Mouse (Mus musculus): Measurements from ENCODE around the gene Wrap73. TPM values are rescaled to one million over a fixed set of nuclear protein-coding genes. Genes with fewer than 3 reads are reported as not detected.

The Wrap73 gene
- polyA plus RNA-seq (2016; fragmentation: Nextera tagmentation; extraction: Ambion mirVana), result 23.5 and 24.1 TPM in 2 replicates

DNA sequence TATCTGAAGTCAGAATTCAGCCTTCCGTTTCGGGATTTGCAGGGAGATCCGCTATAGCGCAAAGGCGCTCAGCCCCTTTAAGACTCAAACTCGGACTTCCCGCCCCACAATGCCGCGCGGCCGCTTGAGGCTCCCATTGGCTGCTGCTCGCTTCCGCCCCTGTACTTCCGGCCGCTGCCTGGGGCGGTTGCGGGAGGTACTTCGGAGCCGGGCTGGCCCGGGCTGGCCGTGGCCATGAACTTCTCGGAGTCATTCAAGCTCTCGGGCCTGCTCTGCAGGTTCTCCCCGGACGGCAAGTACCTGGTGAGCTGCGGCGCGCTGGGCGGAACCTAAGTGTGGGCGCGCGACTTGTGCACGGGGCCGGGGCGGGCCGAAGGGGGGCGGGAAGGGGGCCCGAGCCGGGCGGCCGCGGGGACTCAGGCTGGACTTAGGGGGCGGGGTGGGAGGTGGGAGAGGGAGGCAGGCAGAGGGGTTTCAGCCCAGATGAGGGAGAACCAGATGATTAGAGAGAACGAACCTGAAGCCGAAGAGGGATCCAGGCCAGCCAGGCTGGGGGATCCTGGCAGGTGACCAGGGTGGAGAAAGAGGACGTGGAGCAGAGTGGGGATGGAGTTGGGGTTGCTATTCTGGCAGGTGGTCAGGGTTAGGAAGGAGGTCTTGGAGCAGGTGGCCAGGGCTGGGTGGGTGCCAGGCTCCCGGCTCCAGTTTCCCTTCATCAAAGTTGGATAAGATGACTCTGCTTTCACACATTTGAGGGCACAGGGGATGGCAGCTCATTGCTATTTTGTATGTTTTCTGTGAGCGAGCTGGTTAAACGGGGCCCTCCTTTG lies at the start of gene Wrap73:
TSS of gene Wrap73 (plus strand) at position 162 of the 830 bp plus-strand sequence.
- H3K4me3 ChIP-seq, result peak within 1 kb of the TSS; percentile 70
- WGBS, result 3% methylated on average over 49 of the region's 49 CpGs
- peak within 1 kb of the TSS; percentile 90 for H3K4me2 ChIP-seq
- H3K27me3 ChIP-seq (replicated peaks), result peaks cover 44% of the 10 kb centered on the region
- peak; percentile 93 for ATAC-seq (ENCODE audit: insufficient number of reproducible peaks, low FRiP score)
- peak within 1 kb of the TSS; percentile 50; the same call in 1 of the 2 replicates for H3K27ac ChIP-seq (ENCODE audit: poor library complexity, severe bottlenecking)
- H3K36me3 ChIP-seq, result peaks cover 12% of the 10 kb centered on the region
- H3K9me3 ChIP-seq (replicated peaks), result no peaks in the 10 kb centered on the region
- H3K9ac ChIP-seq, result peak within 1 kb of the TSS; percentile 79
- peaks cover 32% of the 10 kb centered on the region for H3K4me1 ChIP-seq (replicated peaks)

DNA sequence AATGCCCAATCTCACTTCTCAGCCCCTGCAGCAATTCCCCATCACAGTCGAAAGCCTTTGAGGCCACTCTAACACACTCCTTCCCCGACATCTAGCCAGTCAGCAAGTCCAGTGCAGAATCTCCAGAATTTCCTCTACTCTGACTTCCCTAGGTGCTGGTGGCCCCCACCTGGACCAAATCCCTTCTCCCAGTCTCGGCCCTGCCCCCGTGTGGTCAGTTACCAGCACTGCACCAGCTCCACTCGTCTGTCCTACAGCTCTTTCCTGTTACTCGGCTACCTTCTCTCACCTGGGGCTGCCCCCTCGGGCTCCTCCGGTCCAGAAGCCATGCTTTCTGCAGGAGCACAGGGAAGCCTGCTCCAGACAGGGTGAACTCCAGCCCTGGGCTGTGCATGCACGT lies 49.0 kb upstream of the Wrap73 start:
- H3K4me3 ChIP-seq, result no peak overlapping the region
- ATAC-seq (ENCODE audit: insufficient number of reproducible peaks, low FRiP score), result no peak
- H3K27ac ChIP-seq (ENCODE audit: poor library complexity, severe bottlenecking), result no peak overlapping the region
- no peaks in the 10 kb centered on the region for H3K36me3 ChIP-seq
- 18% methylated on average over 9 of the region's 9 CpGs for WGBS
- peaks cover 88% of the 10 kb centered on the region for H3K27me3 ChIP-seq (replicated peaks)
- no peaks in the 10 kb centered on the region for H3K9me3 ChIP-seq (replicated peaks)
- H3K4me1 ChIP-seq (replicated peaks), result no peaks in the 10 kb centered on the region
- no peak overlapping the region for H3K9ac ChIP-seq
- H3K4me2 ChIP-seq, result no peak overlapping the region

DNA sequence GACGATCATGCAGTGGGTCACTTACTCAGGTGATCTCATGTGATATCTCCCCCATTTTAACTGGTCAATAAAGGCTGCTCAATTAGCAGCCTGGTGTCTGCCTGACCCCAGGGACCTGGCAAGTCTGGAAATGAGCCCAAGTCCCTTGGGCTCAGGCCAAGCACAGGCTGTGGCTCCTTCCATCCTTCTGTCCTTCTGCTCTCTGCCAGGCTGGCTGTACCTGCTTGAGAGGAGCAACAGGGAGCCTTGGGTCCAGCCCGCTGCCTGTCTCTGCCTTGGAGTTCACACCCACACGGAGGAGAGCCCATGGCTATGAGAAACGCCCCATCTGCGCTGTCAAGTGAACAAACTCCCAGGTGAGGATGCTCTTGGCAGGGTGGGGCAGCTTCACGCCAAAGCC lies 46.1 kb upstream of the Wrap73 start:
- H3K4me1 ChIP-seq (replicated peaks), result no peaks in the 10 kb centered on the region
- H3K4me3 ChIP-seq, result no peak overlapping the region
- H3K9ac ChIP-seq, result no peak overlapping the region
- H3K9me3 ChIP-seq (replicated peaks), result no peaks in the 10 kb centered on the region
- no peak for ATAC-seq (ENCODE audit: insufficient number of reproducible peaks, low FRiP score)
- H3K36me3 ChIP-seq, result no peaks in the 10 kb centered on the region
- H3K27me3 ChIP-seq (replicated peaks), result peaks cover 95% of the 10 kb centered on the region
- WGBS, result 23% methylated on average over 6 of the region's 6 CpGs
- no peak overlapping the region for H3K27ac ChIP-seq (ENCODE audit: poor library complexity, severe bottlenecking)
- H3K4me2 ChIP-seq, result no peak overlapping the region

DNA sequence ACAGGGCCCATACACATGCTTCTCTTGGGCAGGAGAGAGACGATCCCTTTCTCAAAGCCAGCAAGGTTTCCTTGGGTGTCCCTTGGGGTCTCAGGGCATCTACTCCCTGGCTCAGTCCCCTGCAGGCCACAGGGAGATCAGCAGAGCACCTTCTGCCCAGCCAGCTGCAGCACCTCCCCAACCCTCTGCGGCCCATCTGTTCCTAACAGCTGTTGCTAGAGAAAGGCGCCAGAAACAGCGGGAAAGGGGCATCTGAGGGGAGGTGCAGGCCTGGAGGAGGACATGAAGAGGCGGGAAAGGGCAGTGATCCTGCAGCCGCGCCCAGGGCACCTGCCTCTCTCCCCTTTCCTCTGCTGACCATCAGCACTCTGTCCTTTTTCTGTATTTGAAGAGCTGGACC lies 42.8 kb upstream of the Wrap73 start:
- WGBS, result 19% methylated on average over 7 of the region's 7 CpGs
- no peak for ATAC-seq (ENCODE audit: insufficient number of reproducible peaks, low FRiP score)
- no peak overlapping the region for H3K4me3 ChIP-seq

DNA sequence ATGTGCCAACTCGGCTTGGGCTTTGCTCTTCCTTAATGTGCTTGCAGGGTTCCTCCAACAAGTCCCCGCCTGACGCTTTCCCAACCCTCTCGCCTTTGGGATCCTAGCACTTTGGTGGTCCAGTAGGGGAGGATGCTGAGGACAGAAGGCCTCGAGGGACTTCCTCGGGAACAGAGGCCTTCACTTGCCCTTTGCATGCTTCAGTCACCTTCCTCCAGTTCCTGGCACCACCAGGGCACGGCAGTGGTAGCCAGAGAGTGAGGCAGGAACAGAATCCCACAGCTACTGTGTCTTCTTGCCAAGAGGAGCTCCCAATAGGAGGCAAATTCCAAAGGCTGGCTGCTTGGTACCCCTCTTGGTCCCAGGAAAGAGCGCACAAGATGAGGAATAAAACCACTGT lies 38.8 kb upstream of the Wrap73 start:
- H3K4me3 ChIP-seq, result no peak overlapping the region
- H3K36me3 ChIP-seq, result no peaks in the 10 kb centered on the region
- H3K4me1 ChIP-seq (replicated peaks), result no peaks in the 10 kb centered on the region
- no peaks in the 10 kb centered on the region for H3K9me3 ChIP-seq (replicated peaks)
- no peak for ATAC-seq (ENCODE audit: insufficient number of reproducible peaks, low FRiP score)
- no peak overlapping the region for H3K4me2 ChIP-seq
- H3K27ac ChIP-seq (ENCODE audit: poor library complexity, severe bottlenecking), result no peak overlapping the region
- 62% methylated on average over 8 of the region's 8 CpGs for WGBS
- H3K9ac ChIP-seq, result no peak overlapping the region
- peaks cover 89% of the 10 kb centered on the region for H3K27me3 ChIP-seq (replicated peaks)

More for the DNA sequence above, 42.8 kb upstream of the Wrap73 start:
- Histone ChIP-seq H3K27me3 (replicated peaks) (peaks cover 99% of the 10 kb centered on the region), H3K4me2 (no peak overlapping the region), H3K9ac (no peak overlapping the region), H3K36me3 (no peaks in the 10 kb centered on the region), H3K4me1 (replicated peaks) (no peaks in the 10 kb centered on the region), H3K27ac (ENCODE audit: poor library complexity, severe bottlenecking) (no peak overlapping the region), H3K9me3 (replicated peaks) (no peaks in the 10 kb centered on the region)

DNA sequence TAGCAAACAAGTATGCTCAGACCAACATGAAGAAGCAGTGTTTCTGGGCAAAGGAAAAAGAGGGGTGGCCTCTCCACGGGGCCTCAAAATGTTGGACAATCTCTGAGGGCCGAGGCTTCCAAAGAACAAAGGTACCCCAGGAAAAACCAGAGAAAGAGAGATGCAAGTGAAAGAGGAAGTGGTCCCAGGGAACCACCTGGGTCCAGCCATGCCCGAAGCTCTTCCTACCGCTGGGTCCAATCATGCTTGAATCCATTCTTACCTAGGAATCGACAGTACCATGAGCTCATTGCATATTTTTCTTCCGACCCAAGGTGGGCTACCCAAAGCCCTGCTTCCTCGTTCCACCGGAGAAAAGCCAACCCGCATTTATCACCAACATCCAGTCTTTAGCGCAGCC lies 38.3 kb upstream of the Wrap73 start:
- no peaks in the 10 kb centered on the region for H3K9me3 ChIP-seq (replicated peaks)
- H3K4me3 ChIP-seq, result no peak overlapping the region
- H3K4me1 ChIP-seq (replicated peaks), result no peaks in the 10 kb centered on the region
- H3K27ac ChIP-seq (ENCODE audit: poor library complexity, severe bottlenecking), result no peak overlapping the region
- ATAC-seq (ENCODE audit: insufficient number of reproducible peaks, low FRiP score), result no peak
- H3K4me2 ChIP-seq, result no peak overlapping the region
- H3K27me3 ChIP-seq (replicated peaks), result peaks cover 85% of the 10 kb centered on the region
- 81% methylated on average over 10 of the region's 10 CpGs for WGBS
- no peaks in the 10 kb centered on the region for H3K36me3 ChIP-seq
- no peak overlapping the region for H3K9ac ChIP-seq

DNA sequence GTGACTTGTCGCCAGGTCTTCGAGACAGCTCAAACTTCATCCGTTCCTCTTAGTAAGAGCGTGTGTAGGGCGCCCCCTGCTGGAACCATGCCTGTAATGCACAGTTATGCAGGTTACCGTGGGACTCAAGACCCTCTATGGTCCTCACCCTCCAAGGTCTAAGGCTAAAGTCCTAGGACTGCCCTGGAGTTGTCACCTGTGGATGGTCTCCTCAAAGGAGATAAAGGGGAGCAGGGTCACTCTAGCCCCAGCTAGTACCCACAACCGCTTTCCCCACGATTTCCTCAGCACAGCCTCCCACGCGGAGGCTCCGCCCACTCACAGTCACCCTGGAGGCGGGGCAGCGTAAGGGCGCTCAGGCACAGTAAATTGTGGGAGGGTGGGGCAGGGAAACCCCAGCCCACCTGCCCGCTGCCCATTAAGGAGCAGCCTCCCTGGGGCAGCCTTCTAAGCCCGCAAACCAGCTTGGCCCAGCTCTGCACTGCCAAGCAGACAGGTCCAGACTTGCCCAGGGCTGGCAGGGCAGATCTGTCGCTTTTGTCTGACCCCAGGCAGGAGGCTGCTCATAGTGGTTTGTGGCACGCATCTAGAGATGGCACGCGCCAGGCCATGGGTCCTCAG lies 36.7 kb upstream of the Wrap73 start:
- H3K4me2 ChIP-seq, result peak overlapping the region; percentile 27
- no peak overlapping the region for H3K4me3 ChIP-seq
- no peak overlapping the region for H3K9ac ChIP-seq
- no peaks in the 10 kb centered on the region for H3K4me1 ChIP-seq (replicated peaks)
- H3K36me3 ChIP-seq, result no peaks in the 10 kb centered on the region
- ATAC-seq (ENCODE audit: insufficient number of reproducible peaks, low FRiP score), result 0 out of 2 replicates have a peak, but pooled peaks have one; percentile 23
- H3K9me3 ChIP-seq (replicated peaks), result no peaks in the 10 kb centered on the region
- WGBS, result 32% methylated on average over 20 of the region's 20 CpGs
- peaks cover 85% of the 10 kb centered on the region for H3K27me3 ChIP-seq (replicated peaks)
- H3K27ac ChIP-seq (ENCODE audit: poor library complexity, severe bottlenecking), result no peak overlapping the region

DNA sequence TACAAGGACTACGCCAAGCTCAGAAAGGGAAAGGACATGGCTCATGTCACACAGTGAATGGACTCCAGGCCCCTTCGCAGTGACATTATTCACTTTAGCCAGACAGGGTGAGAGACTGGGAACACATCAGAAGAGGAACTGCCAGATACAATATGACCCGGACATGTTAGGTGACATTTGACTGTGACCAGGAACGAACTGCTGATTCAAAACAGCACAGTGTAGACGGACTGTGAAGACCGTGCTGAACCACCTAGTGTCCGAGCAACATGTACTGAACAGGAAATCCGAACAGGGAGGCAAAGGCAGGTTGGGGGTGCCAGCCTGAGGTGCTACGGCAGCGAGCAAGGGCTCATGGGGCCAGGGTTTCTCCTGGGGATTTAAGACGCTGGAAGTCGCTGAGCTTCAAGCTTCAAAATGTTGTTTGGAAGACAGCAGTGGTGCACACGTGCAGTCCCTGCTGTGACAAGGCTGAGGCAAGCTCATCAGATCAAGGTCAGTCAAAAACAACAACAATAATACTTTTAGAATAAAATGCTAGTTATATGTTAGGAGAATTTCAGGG lies 35.6 kb upstream of the Wrap73 start:
- no peak overlapping the region for H3K4me3 ChIP-seq
- 70% methylated on average over 13 of the region's 13 CpGs for WGBS
- H3K27me3 ChIP-seq (replicated peaks), result peaks cover 84% of the 10 kb centered on the region
- no peak for ATAC-seq (ENCODE audit: insufficient number of reproducible peaks, low FRiP score)
- no peaks in the 10 kb centered on the region for H3K36me3 ChIP-seq
- H3K4me1 ChIP-seq (replicated peaks), result no peaks in the 10 kb centered on the region
- no peak overlapping the region for H3K9ac ChIP-seq
- H3K27ac ChIP-seq (ENCODE audit: poor library complexity, severe bottlenecking), result no peak overlapping the region
- H3K9me3 ChIP-seq (replicated peaks), result no peaks in the 10 kb centered on the region
- no peak overlapping the region for H3K4me2 ChIP-seq

DNA sequence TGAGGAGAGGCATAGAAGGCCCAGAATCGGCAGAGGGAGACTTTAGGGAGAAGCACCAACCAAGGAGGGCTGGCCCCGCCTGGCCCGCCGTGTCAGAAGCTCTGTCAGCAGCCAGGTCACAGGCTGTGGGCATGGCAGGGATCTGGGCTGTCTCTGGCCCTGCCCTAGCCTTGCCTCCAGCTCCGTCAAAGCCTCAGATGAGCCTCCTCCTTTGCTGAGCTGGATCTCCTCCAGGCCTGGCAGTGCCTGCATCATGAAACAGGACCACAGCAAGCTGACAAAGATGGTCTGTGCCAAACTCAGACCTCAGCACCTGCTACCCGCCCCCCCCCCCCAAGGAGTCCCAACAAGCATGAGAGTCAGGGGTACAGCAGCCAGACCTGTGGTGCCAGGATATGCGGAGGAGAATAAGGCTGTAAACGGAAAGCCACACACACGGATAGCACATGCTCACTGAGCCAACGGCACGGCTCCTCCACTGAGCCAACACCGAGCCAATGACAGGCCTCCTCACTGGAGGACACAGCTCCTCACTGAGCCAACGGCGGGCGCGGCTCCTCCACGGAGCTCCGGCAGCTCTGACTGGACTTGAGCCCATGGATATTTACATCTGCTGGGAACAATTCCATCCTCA lies 32.8 kb upstream of the Wrap73 start:
- WGBS, result 46% methylated on average over 18 of the region's 18 CpGs
- no peak overlapping the region for H3K27ac ChIP-seq (ENCODE audit: poor library complexity, severe bottlenecking)
- H3K9ac ChIP-seq, result no peak overlapping the region
- H3K4me2 ChIP-seq, result no peak overlapping the region
- no peaks in the 10 kb centered on the region for H3K9me3 ChIP-seq (replicated peaks)
- H3K4me1 ChIP-seq (replicated peaks), result no peaks in the 10 kb centered on the region
- no peak overlapping the region for H3K4me3 ChIP-seq
- H3K36me3 ChIP-seq, result no peaks in the 10 kb centered on the region
- H3K27me3 ChIP-seq (replicated peaks), result peaks cover 57% of the 10 kb centered on the region
- ATAC-seq (ENCODE audit: insufficient number of reproducible peaks, low FRiP score), result no peak

DNA sequence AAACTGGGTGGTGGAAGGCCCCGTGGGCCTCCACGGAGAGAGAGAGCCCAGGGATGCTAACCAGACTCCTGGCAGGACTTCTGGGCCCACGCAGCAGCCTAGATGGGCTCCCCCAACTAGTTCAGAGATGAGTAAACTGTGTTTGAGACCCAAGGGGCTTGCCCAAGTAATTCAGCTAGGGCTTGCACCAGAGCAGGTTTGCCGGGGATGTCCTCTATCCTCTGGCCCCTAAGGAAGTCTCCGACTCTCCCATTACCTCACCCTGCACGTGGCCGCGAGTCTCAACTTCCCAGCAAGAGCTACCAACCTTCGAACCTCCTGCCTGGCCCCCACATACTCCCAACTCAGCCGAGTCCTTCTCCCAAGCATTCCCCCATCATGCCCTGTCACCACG lies 32.3 kb upstream of the Wrap73 start:
- ATAC-seq (ENCODE audit: insufficient number of reproducible peaks, low FRiP score), result no peak
- H3K27ac ChIP-seq (ENCODE audit: poor library complexity, severe bottlenecking), result no peak overlapping the region
- H3K9me3 ChIP-seq (replicated peaks), result no peaks in the 10 kb centered on the region
- H3K4me2 ChIP-seq, result no peak overlapping the region
- H3K9ac ChIP-seq, result no peak overlapping the region
- no peaks in the 10 kb centered on the region for H3K36me3 ChIP-seq
- 74% methylated on average over 11 of the region's 11 CpGs for WGBS
- no peaks in the 10 kb centered on the region for H3K4me1 ChIP-seq (replicated peaks)
- peaks cover 52% of the 10 kb centered on the region for H3K27me3 ChIP-seq (replicated peaks)
- no peak overlapping the region for H3K4me3 ChIP-seq

DNA sequence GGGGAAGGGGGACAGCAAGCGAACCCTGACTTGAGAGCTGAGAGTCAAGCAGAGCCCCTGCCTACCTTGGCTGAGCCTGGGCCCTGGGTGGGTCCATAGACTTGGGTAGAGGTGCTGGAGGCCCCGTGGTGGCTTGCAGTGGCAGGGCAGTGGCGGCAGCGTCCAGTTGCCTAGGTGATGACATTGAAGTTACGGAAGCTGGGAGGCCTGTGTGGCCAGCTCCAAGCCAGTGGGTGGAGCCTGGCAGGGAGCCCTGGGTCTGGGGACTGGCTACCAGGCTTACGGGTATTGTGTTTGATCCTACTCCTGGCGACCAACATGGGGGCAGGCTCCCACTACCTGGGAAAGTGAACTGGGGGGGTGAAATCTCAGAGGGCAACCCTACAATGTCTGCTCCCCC lies 25.8 kb upstream of the Wrap73 start:
- H3K9me3 ChIP-seq (replicated peaks), result no peaks in the 10 kb centered on the region
- H3K4me3 ChIP-seq, result no peak overlapping the region
- H3K27ac ChIP-seq (ENCODE audit: poor library complexity, severe bottlenecking), result no peak overlapping the region
- no peak overlapping the region for H3K4me2 ChIP-seq
- WGBS, result 49% methylated on average over 7 of the region's 7 CpGs
- peaks cover 20% of the 10 kb centered on the region for H3K27me3 ChIP-seq (replicated peaks)
- H3K36me3 ChIP-seq, result no peaks in the 10 kb centered on the region
- no peaks in the 10 kb centered on the region for H3K4me1 ChIP-seq (replicated peaks)
- H3K9ac ChIP-seq, result no peak overlapping the region
- ATAC-seq (ENCODE audit: insufficient number of reproducible peaks, low FRiP score), result no peak
